Mouse (Mus musculus): ENCODE results near the gene Ugt2a1.
"Not testable (repeated sequence)": the region's sequence is repeated elsewhere in the genome, so short reads cannot be mapped to it uniquely, and the experiment has no call there.

Ugt2a1 gene

DNA sequence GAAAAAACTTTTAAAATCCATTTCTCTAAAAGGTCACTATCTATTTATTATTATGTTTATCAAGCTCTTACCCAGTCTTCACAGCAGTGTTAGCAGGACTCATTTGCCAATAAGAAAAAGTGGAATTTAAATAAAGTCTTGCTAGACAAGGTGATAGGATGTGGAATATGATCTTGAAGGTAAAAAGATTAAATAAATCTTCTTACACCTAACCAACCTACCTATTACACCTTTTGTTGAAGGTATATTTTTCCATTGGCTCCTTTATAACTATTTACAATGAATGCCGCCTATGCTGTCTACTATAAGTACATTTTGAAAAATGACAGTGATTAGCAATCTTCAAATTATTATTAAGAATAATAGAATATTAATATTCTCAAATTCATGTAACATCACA lies at the start of gene Ugt2a1:
Gene Ugt2a1 (minus strand): TSS at position 101 of the 400 bp plus-strand sequence.
- DNase-seq, result no peak

DNA sequence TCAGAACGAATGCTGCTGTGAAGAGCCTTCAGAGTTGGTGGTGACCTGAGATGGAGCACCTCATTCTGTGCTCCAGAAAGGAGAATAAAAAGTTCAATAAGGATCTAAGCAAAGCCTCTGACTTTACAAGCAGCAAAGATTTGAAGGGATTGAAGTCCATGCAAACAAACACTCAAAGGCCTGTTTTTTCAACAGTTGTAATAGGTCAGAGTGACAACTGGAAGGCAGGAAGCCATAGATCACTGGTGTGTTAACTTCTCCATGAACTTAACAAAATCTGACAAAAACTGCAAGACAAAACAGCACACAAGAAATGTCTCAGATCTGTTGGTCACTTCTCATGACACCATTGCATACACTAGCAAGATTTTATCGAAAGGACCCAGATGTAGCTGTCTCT lies 47.4 kb upstream of the Ugt2a1 start, which contains the start of gene Sult1b1:
Gene Sult1b1 (minus strand): TSS at position 85 of the 400 bp plus-strand sequence.
- DNase-seq, result no peak

DNA sequence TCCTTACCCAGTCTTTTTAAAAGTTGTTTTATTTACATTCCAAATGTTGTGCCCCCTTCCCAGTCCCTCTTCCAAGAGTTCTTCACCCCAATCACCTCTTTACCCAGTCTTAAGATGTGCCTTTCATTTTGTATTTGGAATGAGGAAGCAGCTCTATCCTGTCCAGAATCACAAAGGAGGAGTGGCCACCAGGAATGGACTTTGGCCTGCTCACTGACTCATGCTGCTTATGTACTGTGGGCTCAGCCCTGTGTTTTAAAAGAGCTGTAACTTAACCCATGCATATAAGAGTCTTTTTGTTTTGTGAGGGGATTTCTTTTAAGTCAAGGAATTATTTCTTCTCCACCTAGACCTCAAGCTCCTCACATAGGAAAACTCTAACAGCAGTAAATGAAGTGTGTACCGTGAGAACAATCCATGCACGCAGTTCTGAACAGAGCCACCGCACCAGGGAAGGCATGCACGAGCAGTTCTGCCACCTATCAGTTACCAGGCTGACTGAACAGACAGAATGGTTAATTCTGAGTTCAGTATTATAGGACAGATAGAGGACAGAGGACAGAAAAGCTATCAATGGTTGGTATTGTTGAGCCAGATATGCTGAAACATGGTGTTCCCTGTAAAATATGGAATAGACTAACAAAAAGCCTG lies 45.4 kb upstream of the Ugt2a1 start:
- DNase-seq, result peak; percentile 85

DNA sequence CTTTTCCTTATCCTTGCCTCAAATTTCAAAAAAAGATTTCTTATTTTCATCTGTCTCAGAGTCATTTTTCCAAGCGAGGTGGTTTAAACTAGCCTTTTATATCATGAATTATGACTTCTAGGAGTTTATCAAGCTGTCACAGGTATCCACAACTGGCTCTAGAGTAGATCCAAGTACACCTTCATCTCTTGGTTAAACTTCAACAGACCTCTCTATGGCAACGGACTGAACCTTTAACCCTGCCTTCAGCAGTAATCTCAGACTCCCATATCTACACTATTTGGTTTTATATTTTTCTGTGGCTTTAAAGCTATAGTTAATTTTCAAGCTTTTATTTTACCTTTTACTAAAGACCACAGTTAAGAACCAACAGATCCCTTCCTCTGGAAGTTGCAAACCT lies 41.6 kb upstream of the Ugt2a1 start:
- peak; percentile 48 for DNase-seq

DNA sequence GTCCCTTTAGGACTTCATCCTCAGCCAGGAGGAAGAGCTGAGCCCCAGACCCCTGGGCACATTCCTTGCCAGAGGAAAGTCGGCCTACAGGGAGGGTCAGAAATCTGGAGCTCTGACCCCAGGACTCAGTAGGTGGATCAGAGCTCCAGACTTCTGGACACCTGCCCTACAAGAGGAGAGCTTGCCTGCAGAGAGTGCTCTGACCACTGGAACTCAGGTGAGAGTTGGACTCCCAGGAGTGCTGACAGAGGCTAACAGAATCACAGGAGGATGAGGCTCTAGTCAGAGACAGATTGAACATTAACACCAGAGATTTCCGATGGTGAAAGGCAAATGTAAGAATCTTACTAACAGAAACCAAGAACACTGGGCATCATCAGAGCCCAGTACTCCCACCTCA lies 32.9 kb upstream of the Ugt2a1 start:
- peak; percentile 57 for DNase-seq

DNA sequence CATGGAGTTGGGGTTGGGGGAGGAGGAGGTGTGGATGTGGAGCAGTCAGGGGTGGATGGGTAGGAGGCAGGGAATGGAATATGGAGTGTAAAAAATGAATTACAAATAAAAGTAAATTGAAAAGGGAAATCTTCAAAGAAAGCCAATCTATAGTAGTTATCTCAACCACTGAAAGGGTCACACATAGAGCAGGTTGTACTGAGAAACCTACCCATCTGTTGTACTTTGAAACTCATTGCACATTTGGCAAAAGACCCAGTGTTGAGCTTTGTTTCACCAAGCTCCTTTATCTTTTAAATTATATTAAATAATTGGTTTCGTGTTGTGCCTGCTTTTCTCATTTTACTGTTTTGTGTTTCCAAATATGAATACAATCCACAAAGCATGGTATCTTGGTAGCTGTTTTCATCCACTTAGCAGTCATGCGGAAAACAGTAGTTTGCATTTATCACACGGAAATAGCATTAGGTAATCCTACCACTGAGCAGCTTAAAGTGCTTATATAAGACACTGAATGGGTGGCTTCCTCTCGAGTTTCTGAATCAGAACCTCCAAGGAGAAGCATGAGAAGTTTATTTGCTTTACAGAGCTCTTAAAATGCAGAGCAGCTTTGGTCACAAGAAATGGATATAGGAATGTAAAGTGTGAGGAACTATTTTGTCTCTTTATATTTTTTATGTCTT lies 15.2 kb upstream of the Ugt2a1 start:
- DNase-seq, result no peak

DNA sequence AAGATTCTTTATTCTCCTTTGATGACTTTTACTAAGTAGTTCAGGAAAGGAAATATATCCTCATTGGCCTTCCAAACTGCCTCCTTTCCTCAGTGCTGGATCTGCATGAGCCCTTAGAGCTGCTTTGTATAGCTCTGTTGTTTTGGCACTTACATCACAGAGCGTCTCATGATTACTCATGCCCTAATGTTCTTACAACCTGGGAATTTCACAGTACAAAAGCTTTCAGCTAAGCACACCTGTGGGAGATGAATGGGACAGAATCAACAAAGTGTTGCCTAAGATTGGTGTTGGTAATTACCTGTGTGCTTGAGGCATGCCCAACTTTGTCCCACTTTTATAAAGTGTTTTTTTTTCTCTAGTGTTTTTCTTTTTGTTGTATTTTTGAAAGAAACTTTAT lies 12.0 kb upstream of the Ugt2a1 start:
- no peak for DNase-seq

DNA sequence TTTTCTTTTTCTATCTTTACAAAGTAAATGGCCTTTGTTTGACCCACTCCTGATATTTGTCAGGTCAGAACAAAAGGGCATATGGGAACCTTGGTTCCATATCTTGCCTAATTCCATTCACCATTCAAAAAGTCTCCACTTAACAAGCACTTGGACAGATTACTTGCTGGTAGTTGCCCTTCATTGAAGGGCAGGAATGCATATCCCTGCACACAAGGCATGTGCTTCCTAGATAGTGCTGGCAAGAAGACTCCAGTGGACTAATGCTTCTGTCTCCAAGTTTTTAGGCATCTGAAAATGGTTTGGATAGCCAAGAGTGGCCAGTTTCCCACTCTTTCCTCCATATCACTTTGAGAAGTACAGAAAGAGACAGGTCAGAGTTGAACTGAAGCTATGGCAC lies 8.7 kb upstream of the Ugt2a1 start:
- DNase-seq, result peak; percentile 16

DNA sequence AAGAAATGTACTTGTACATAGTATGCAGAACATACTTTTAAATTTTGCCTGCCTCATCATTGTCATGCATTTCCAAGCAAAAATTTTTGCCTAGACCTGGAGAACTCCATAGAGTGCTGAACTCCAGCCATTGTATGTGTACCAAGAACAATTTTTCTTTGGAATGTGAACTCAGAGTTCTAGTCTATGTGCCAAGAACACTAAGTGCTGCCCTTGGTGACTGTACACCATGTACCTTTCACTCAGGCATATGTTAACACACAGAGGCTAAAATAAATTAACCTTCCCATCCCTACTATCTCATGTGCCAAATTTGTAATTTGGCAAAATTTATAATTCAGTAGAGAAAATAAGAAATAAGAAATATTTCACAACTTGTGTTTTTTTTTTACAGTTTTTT lies 8.3 kb upstream of the Ugt2a1 start:
- DNase-seq, result no peak

DNA sequence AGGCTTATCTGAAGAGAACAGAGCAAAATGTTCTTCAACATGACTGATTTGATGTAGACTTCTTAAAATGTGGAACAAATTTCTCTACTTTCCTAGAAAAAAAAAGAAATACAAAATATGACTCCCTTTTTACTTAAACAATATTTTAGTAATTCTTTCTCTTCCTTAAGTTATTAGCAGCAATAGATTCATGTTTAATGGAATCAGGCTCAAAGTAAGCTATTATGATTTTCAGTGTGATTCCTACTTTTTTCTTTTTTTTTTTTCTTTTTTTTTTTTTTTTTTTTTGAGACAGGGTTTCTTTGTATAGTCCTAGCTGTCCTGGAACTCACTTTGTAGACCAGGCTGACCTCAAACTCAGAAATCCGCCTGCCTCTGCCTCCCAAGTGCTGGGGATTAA lies 4.0 kb downstream of the Ugt2a1 start, which contains the start of gene Gm43638:
Gene Gm43638 (minus strand): TSS at position 101 of the 400 bp plus-strand sequence.
- DNase-seq, result not testable (repeated sequence)

DNA sequence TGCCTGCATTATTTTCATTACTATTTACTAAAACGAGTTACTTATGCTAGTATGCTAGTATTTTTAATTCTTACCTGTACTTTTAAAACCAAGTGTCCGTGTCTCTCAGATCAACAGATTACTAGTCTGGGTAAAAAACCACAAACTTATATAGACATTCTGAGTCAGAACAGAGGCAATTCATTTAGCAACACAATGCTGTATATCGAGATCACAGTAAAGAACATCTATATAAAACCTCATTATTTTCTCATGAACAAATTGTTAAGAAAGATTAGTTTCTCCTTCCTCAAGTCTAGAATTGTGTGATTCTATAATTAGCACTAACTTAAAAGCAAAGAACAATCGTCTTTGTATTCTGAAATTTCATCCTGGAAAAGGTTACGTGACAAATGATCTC lies 8.5 kb downstream of the Ugt2a1 start, which contains the start of gene Ugt2a2:
Gene Ugt2a2 (minus strand): TSS at position 101 of the 400 bp plus-strand sequence.
- DNase-seq, result no peak

DNA sequence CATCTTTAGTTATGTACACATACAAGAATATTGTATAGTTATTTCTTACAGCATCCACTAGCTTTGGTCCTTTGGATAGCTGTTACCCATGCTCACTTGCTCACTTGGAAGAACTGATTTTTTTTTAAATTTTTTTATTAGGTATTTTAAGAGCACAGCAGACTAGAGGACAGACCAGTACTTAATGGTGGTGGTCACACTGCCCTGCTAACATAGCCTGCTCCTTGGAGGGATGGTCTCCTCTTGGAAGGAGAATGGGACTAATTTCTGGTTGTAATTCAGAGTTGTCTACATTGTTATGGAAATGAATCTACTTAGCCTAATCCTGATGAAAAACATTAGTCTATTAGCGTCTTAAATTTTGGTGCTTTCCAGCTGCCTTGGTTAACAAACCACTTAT lies 31.9 kb downstream of the Ugt2a1 start:
- DNase-seq, result no peak

DNA sequence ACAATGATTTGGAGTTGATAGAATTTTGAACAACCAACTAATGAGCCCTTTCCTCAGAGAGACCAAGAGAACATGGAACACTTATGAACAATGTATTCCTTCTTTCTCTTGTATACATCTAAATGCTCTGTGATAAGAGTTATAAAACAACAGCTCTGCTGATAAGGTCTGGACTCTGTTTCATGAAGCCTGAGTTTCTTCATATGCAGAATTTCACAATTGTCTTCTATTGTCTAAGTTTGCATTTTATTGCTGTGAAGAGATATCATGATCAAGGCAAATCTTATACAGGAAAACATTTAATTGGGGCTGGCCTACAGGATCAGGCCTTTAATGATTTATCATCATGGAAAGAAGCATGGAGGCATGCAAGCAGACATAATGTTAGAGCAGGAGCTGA lies 33.0 kb downstream of the Ugt2a1 start:
- no peak for DNase-seq

DNA sequence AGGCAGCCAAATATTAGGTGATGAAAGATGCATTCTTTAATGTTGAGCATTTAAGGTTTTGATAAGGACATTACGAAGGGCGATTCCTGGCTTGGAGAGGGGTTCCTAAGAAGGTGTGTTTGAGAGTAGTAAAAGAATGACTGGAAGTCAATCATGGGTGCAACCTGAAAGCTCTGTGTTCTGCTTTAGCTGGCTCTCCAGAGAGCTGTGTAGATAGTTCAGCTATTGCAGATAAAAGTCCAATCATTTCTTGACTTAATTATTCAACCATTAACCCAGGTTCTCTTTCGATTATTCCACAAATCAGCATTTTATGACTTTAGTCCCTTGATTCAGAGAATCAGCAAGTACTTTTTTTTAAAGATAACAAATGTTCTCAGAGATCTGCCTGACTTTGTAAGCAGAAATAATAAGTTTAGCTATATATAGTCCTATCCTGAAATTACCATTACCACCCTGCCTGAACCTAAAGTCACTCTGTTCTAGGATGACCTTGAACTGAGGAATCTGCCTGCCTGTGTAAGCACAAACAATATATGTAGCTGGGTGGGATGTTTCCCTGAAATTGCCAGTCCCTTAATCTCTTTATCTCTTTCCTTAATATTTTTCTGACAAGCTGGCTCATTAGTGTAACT lies 34.3 kb downstream of the Ugt2a1 start:
- DNase-seq, result peak; percentile 45

DNA sequence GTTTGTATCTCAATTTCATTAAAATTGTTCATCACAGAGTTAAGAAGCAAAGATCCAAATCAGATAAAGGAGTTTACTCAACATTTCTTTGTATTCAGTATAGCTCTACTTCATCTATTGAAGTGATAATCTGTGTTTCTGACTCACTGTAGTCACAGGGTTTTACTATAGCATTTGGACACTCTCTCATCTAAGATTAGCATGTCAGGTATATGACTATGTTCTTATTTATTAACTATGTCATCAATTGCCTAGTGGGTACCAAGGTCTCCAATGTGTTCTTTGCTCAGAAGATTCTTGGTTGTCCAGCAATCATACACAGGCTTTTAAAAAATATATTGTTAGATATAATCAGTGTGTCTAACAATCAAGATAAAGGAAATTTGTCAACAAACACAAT lies 35.2 kb downstream of the Ugt2a1 start:
- no peak for DNase-seq

DNA sequence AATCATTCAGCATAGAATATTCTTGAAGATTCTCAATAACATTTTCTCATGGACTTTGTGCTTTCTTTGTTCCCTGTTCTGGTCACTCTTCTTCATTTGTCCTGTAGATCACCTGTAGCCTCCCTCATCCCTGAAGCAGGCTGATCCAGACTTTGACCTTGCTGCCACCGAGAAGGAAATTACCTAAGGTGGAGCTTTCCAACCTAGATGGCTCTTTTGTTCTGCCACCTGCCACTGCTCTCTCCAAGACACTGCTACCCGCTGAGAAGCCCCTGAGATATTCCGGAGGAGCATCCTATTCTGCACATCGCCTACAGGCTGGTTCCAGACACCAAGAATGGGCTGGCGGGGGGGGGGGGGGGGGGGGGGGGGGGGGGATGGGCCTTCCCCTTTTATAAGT lies 38.2 kb downstream of the Ugt2a1 start:
- not testable (repeated sequence) for DNase-seq

DNA sequence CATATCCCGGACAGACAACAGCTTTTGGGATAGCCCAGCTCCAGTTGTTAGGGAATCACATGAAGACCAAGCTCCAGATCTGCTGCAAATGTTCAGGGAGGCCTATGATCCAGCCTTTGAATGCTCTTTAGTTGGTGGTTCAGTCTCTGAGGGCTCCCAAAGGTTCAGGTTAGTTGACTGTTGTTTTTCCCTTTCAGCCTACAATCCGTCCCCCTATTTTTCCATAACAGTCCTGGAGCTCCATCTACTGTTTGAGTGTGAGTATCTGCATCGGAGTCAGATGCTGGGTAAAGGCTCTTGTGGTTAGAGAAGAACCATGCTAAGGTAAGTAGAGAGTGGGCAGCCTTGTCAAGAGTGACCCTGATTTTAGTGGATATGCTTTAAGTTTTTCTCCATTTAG lies 54.4 kb downstream of the Ugt2a1 start:
- peak; percentile 36 for DNase-seq

DNA sequence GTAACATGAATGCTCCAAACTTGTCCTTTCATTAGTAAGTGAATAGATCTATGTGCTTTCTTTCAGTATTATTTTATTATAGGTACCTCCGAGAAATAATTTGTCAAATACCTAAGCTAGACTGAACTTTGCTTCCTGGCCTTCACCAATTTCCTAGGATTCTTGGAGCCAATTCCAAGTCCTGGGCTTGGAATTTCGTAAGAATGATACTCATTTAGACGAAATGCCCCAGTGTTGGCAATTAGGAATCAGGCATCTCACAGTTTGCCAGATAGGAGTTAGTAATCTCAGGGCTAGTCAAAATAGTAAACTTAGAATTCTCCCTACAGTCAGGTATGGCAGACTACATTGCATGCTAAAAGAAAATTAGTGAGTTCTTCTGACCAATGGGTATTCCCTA lies 65.0 kb downstream of the Ugt2a1 start:
- no peak for DNase-seq

DNA sequence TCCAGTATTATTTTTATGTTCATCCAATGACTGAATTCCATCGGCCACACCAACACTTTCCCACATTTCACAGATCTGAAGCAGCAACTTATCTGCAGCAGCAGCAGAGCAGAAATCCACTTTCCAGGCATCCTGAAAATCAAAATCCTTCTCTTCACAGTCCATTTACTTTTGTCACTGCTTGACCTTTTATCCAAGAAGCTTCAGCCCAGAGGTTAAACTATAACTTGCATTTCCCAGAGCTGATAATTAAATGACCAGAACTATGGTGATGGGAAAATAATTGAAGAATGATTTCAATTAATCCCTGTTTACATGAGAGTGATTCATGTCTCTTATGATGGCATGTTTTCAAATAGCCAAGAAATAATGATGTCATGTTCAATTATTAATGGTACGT lies 66.6 kb downstream of the Ugt2a1 start, which contains the start of gene Ugt2b38:
Gene Ugt2b38 (minus strand): TSS at position 163 of the 400 bp plus-strand sequence.
- not testable (repeated sequence) for DNase-seq

Measured in kidney, adult 11 months (tissue).